Mouse (Mus musculus): ENCODE measurements around the gene Adgre5.

Adgre5 gene

GRCm38 (mm10) chr8:83689264-83689663 is 51.9 kb downstream of the Adgre5 start:
- no peak for DNase-seq (ENCODE audit: low spot score)

GRCm38 (mm10) chr8:83684517-83684916 is 56.6 kb downstream of the Adgre5 start:
- DNase-seq (ENCODE audit: low spot score): no peak

GRCm38 (mm10) chr8:83681099-83681498 is 60.0 kb downstream of the Adgre5 start:
- no peak for DNase-seq (ENCODE audit: low spot score)

- DNase-seq (ENCODE audit: low spot score): no peak
Observed at GRCm38 (mm10) chr8:83680603-83681002, 60.5 kb downstream of the Adgre5 start.

GRCm38 (mm10) chr8:83679866-83680265 is 61.3 kb downstream of the Adgre5 start:
- no peak for DNase-seq (ENCODE audit: low spot score)

- no peak for DNase-seq (ENCODE audit: low spot score)
Observed at GRCm38 (mm10) chr8:83674497-83674896, 66.6 kb downstream of the Adgre5 start.

All from ovary, postnatal 14 days (tissue).